In genomic region chr9:64225805-64226204, GRCm38 (mm10) we compare ENCODE assay signal across 32 mouse cellular contexts. TPM values are rescaled to one million over a fixed set of nuclear protein-coding genes. Genes with fewer than 3 reads are reported as not detected.
A peak's percentile ranks its signal among the peaks of the same experiment; 100 is the strongest.
DNase-seq lines count a peak whose midpoint lies in the region; ATAC-seq and TF ChIP-seq lines count a peak whose summit lies in the region.
"Had no signal": no experiment of that assay in that cellular context is flagged by ENCODE, and none has a peak within 500 bp of the region (broad histone marks: within the 10 kb centered on the region; RNA-seq: fewer than 3 reads in every experiment).

No protein-coding gene starts in this region.

- ATAC-seq in liver, embryonic 16.5 days (ENCODE audit: low read depth): peak; percentile 45; the same call in 1 of the 2 replicates
- ATAC-seq in stomach, postnatal 0 days (ENCODE audit: low FRiP score, low TSS enrichment): peak; percentile 90
- ATAC-seq in lung, postnatal 0 days: no peak
- no peak for ATAC-seq in forebrain, embryonic 13.5 days
- ATAC-seq: activated CD4-positive, CD25-positive, alpha-beta regulatory T cell, adult 4 months; forebrain, postnatal 0 days; hindbrain, postnatal 0 days; midbrain, embryonic 15.5 days had no signal

- H3K36me3 ChIP-seq in liver, embryonic 16.5 days (ENCODE audit: control insufficient read depth, insufficient read depth): no peaks in the 10 kb centered on the region
- no peaks in the 10 kb centered on the region; the same call in 1 of the 2 replicates for H3K36me3 ChIP-seq in stomach, postnatal 0 days (ENCODE audit: control insufficient read depth, insufficient read depth, low read length)
- H3K36me3 ChIP-seq in lung, postnatal 0 days (ENCODE audit: insufficient read depth, low read length): no peaks in the 10 kb centered on the region
- H3K36me3 ChIP-seq in forebrain, embryonic 13.5 days (ENCODE audit: poor library complexity, severe bottlenecking): no peaks in the 10 kb centered on the region
- H3K36me3 ChIP-seq: heart, embryonic 15.5 days; hindbrain, embryonic 12.5 days; limb, embryonic 15.5 days; midbrain, embryonic 15.5 days; neural tube, embryonic 12.5 days had no signal

- TF ChIP-seq CTCF in gastrocnemius, adult 2 months (IDR thresholded peaks at IDR 0.05): no peak
- peak; percentile 28; the same call in 1 of the 2 replicates for TF ChIP-seq CTCF in stomach, postnatal 0 days (IDR thresholded peaks at IDR 0.05; ENCODE audit: low read depth)
- TF ChIP-seq CTCF in lung, postnatal 0 days (IDR thresholded peaks at IDR 0.05): no peak

- H3K9me3 ChIP-seq in liver, embryonic 16.5 days (replicated peaks; ENCODE audit: control insufficient read depth, low read length): no peaks in the 10 kb centered on the region
- no peaks in the 10 kb centered on the region for H3K9me3 ChIP-seq in stomach, postnatal 0 days (ENCODE audit: control insufficient read depth, low read length)
- no peaks in the 10 kb centered on the region for H3K9me3 ChIP-seq in lung, postnatal 0 days (ENCODE audit: low read length)
- H3K9me3 ChIP-seq in forebrain, embryonic 13.5 days (replicated peaks): no peaks in the 10 kb centered on the region
- H3K9me3 ChIP-seq: heart, embryonic 10.5 days; heart, embryonic 15.5 days; hindbrain, embryonic 12.5 days; limb, embryonic 10.5 days; limb, embryonic 15.5 days; midbrain, embryonic 15.5 days; neural tube, embryonic 12.5 days had no signal

- no peak overlapping the region for H3K4me2 ChIP-seq in liver, embryonic 16.5 days (ENCODE audit: low read depth, low read length)
- H3K4me2 ChIP-seq in stomach, postnatal 0 days (replicated peaks; ENCODE audit: low read depth): no peak overlapping the region
- H3K4me2 ChIP-seq in lung, postnatal 0 days (replicated peaks; ENCODE audit: low read depth, low read length): no peak overlapping the region
- H3K4me2 ChIP-seq in forebrain, embryonic 13.5 days: no peak overlapping the region
- H3K4me2 ChIP-seq: heart, embryonic 15.5 days; hindbrain, embryonic 12.5 days; limb, embryonic 15.5 days; midbrain, embryonic 15.5 days; neural tube, embryonic 12.5 days had no signal

- no peak for DNase-seq in gastrocnemius, adult 2 months
- DNase-seq in gastrocnemius, postnatal 25 days: no peak
- DNase-seq in liver: no peak
- DNase-seq in large intestine, adult 2 months (ENCODE audit: low read depth, low spot score): peak; percentile 59
- DNase-seq in stomach, postnatal 0 days (ENCODE audit: low spot score): peak; percentile 59
- DNase-seq in lung, postnatal 0 days (ENCODE audit: low spot score): no peak
- DNase-seq: adrenal gland, adult 8-10 months; cerebellum, adult 2 months; cerebellum, postnatal 14 days; forebrain, postnatal 0 days; gastrocnemius, postnatal 14 days; heart, adult 11 months; kidney, adult 8-10 months; kidney, postnatal 25 days; lung, adult 2 months; lung, postnatal 14 days; right cerebral cortex, adult 18-20 months; thymus, postnatal 25 days had no signal

- intact Hi-C loops in gastrocnemius, adult 2 months (cut with DNase I): no loop called here

- H3K27ac ChIP-seq in gastrocnemius, adult 2 months: peak overlapping the region; percentile 60; the same call in 1 of the 2 replicates
- no peak overlapping the region for H3K27ac ChIP-seq in liver, embryonic 16.5 days (ENCODE audit: low read length)
- peak overlapping the region; percentile 53; the same call in 1 of the 2 replicates for H3K27ac ChIP-seq in stomach, postnatal 0 days (replicated peaks)
- H3K27ac ChIP-seq in lung, postnatal 0 days (ENCODE audit: low read length): no peak overlapping the region
- H3K27ac ChIP-seq in forebrain, embryonic 13.5 days: no peak overlapping the region
- H3K27ac ChIP-seq: hindbrain, embryonic 12.5 days; hindbrain, postnatal 0 days; limb, embryonic 10.5 days; limb, embryonic 15.5 days; midbrain, embryonic 15.5 days; neural tube, embryonic 12.5 days had no signal

- H3K27me3 ChIP-seq in liver, embryonic 16.5 days (ENCODE audit: control insufficient read depth, insufficient read depth, low read depth, low read length): no peaks in the 10 kb centered on the region
- H3K27me3 ChIP-seq in stomach, postnatal 0 days (ENCODE audit: control insufficient read depth, insufficient read depth, low read length): no peaks in the 10 kb centered on the region
- no peaks in the 10 kb centered on the region for H3K27me3 ChIP-seq in lung, postnatal 0 days (replicated peaks; ENCODE audit: insufficient read depth, low read length)
- H3K27me3 ChIP-seq in forebrain, embryonic 13.5 days: no peaks in the 10 kb centered on the region
- H3K27me3 ChIP-seq: CH12.LX; heart, embryonic 15.5 days; hindbrain, embryonic 12.5 days; limb, embryonic 15.5 days; midbrain, embryonic 15.5 days; neural tube, embryonic 12.5 days had no signal

- no peak overlapping the region for H3K9ac ChIP-seq in liver, embryonic 16.5 days (ENCODE audit: low read depth, low read length)
- H3K9ac ChIP-seq in stomach, postnatal 0 days (ENCODE audit: low read length): no peak overlapping the region
- H3K9ac ChIP-seq in lung, postnatal 0 days (replicated peaks; ENCODE audit: low read depth): no peak overlapping the region
- no peak overlapping the region for H3K9ac ChIP-seq in forebrain, embryonic 13.5 days
- H3K9ac ChIP-seq: forebrain, postnatal 0 days; heart, embryonic 15.5 days; hindbrain, embryonic 12.5 days; limb, embryonic 15.5 days; midbrain, embryonic 15.5 days; neural tube, embryonic 12.5 days had no signal

- no peak for TF ChIP-seq EP300 in stomach, postnatal 0 days (optimal IDR thresholded peaks at IDR 0.05)
- no peak for TF ChIP-seq EP300 in lung, postnatal 0 days (IDR thresholded peaks at IDR 0.05)

- no peaks in the 10 kb centered on the region for H3K4me1 ChIP-seq in liver, embryonic 16.5 days (ENCODE audit: control insufficient read depth, low read depth, low read length)
- H3K4me1 ChIP-seq in stomach, postnatal 0 days (replicated peaks; ENCODE audit: control insufficient read depth, insufficient read depth): no peaks in the 10 kb centered on the region
- no peaks in the 10 kb centered on the region; the same call in 1 of the 2 replicates for H3K4me1 ChIP-seq in lung, postnatal 0 days (ENCODE audit: insufficient read depth, low read depth, low read length)
- H3K4me1 ChIP-seq in forebrain, embryonic 13.5 days: peaks cover 9% of the 10 kb centered on the region; the same call in 1 of the 2 replicates
- H3K4me1 ChIP-seq: midbrain, embryonic 15.5 days had no signal

- no peak overlapping the region for H3K4me3 ChIP-seq in gastrocnemius, adult 2 months
- no peak overlapping the region for H3K4me3 ChIP-seq in liver, embryonic 16.5 days (ENCODE audit: low read depth, low read length)
- H3K4me3 ChIP-seq in stomach, postnatal 0 days (ENCODE audit: low read depth, low read length): no peak overlapping the region
- no peak overlapping the region for H3K4me3 ChIP-seq in lung, postnatal 0 days (ENCODE audit: low read depth, low read length)
- no peak overlapping the region for H3K4me3 ChIP-seq in forebrain, embryonic 13.5 days
- H3K4me3 ChIP-seq: erythroblast, embryonic 14.5 days; heart, embryonic 10.5 days; heart, embryonic 15.5 days; hindbrain, embryonic 12.5 days; limb, embryonic 10.5 days; limb, embryonic 15.5 days; midbrain, embryonic 15.5 days; neural tube, embryonic 12.5 days had no signal

RNA-seq across cellular contexts. Expression of gene Uchl4, which starts 9.2 kb away (rescaled TPM):
- total RNA-seq in gastrocnemius, adult 2 months (2021): 1 to 10 TPM; 1.3 to 1.9 TPM
- 1 to 10 TPM; 1.4 to 1.8 TPM for total RNA-seq in gastrocnemius, postnatal 25 days (2021)
- polyA plus RNA-seq in liver, embryonic 16.5 days (2015; fragmentation: Nextera tagmentation; extraction: Ambion mirVana): 0.80 and 0.96 TPM in 2 replicates
- polyA plus RNA-seq in large intestine, adult 2 months (2012; rRNA removed): 0.12 and 0.31 TPM in 2 replicates
- polyA plus RNA-seq in stomach, postnatal 0 days (2015; fragmentation: Nextera tagmentation; extraction: Ambion mirVana): 2.0 and 2.2 TPM in 2 replicates
- polyA plus RNA-seq in lung, postnatal 0 days (2015; fragmentation: Nextera tagmentation; extraction: Ambion mirVana): 1.0 and 1.1 TPM in 2 replicates
- 2.4 and 2.8 TPM in 2 replicates for polyA plus RNA-seq in forebrain, embryonic 13.5 days (2015; fragmentation: Nextera tagmentation; extraction: Ambion mirVana)
- total RNA-seq: forebrain, postnatal 0 days; hindbrain, postnatal 0 days had no signal
- polyA plus RNA-seq: erythroblast, embryonic 14.5 days; lung, adult 2 months; spleen, adult 2 months had no signal

RNA-seq across cellular contexts. Expression of gene Map2k1, which starts 27.6 kb away (rescaled TPM):
- 10 to 100 TPM; 52.8 to 55.7 TPM for total RNA-seq in gastrocnemius, adult 2 months (2021)
- 10 to 100 TPM; 47.2 to 47.4 TPM for total RNA-seq in gastrocnemius, postnatal 25 days (2021)
- polyA plus RNA-seq in liver, embryonic 16.5 days (2015; fragmentation: Nextera tagmentation; extraction: Ambion mirVana): 26.5 and 29.1 TPM in 2 replicates
- polyA plus RNA-seq in large intestine, adult 2 months (2012; rRNA removed): 57.1 and 74.8 TPM in 2 replicates
- polyA plus RNA-seq in stomach, postnatal 0 days (2015; fragmentation: Nextera tagmentation; extraction: Ambion mirVana): 84.1 and 85.0 TPM in 2 replicates
- polyA plus RNA-seq in lung, postnatal 0 days (2015; fragmentation: Nextera tagmentation; extraction: Ambion mirVana): 67.1 and 77.6 TPM in 2 replicates
- 40.3 and 42.6 TPM in 2 replicates for polyA plus RNA-seq in forebrain, embryonic 13.5 days (2015; fragmentation: Nextera tagmentation; extraction: Ambion mirVana)

RNA-seq across cellular contexts. Expression of gene Snapc5, which starts 46.7 kb away (rescaled TPM):
- total RNA-seq in gastrocnemius, adult 2 months (2021): 10 to 100 TPM; 19.3 to 24.4 TPM
- 10 to 100 TPM; 17.9 to 18.5 TPM for total RNA-seq in gastrocnemius, postnatal 25 days (2021)
- polyA plus RNA-seq in liver, embryonic 16.5 days (2015; fragmentation: Nextera tagmentation; extraction: Ambion mirVana): 10.1 and 11.6 TPM in 2 replicates
- polyA plus RNA-seq in large intestine, adult 2 months (2012; rRNA removed): 18.0 and 22.7 TPM in 2 replicates
- polyA plus RNA-seq in stomach, postnatal 0 days (2015; fragmentation: Nextera tagmentation; extraction: Ambion mirVana): 31.8 and 34.4 TPM in 2 replicates
- 35.5 and 47.4 TPM in 2 replicates for polyA plus RNA-seq in lung, postnatal 0 days (2015; fragmentation: Nextera tagmentation; extraction: Ambion mirVana)
- 42.2 and 45.9 TPM in 2 replicates for polyA plus RNA-seq in forebrain, embryonic 13.5 days (2015; fragmentation: Nextera tagmentation; extraction: Ambion mirVana)

RNA-seq across cellular contexts. Expression of gene Rpl4, which starts 52.6 kb away (rescaled TPM):
- total RNA-seq in gastrocnemius, adult 2 months (2021): 100 to 1,000 TPM; 601 to 627 TPM
- total RNA-seq in gastrocnemius, postnatal 25 days (2021): 100 to 1,000 TPM; 458 to 485 TPM
- 592 and 651 TPM in 2 replicates for polyA plus RNA-seq in liver, embryonic 16.5 days (2015; fragmentation: Nextera tagmentation; extraction: Ambion mirVana)
- polyA plus RNA-seq in large intestine, adult 2 months (2012; rRNA removed): 479 and 572 TPM in 2 replicates
- 902 and 907 TPM in 2 replicates for polyA plus RNA-seq in stomach, postnatal 0 days (2015; fragmentation: Nextera tagmentation; extraction: Ambion mirVana)
- 679 and 693 TPM in 2 replicates for polyA plus RNA-seq in lung, postnatal 0 days (2015; fragmentation: Nextera tagmentation; extraction: Ambion mirVana)
- 801 and 817 TPM in 2 replicates for polyA plus RNA-seq in forebrain, embryonic 13.5 days (2015; fragmentation: Nextera tagmentation; extraction: Ambion mirVana)

RNA-seq across cellular contexts. Expression of gene Zwilch, which starts 52.9 kb away (rescaled TPM):
- total RNA-seq in gastrocnemius, adult 2 months (2021): under 1 TPM; 0.41 to 0.42 TPM
- under 1 TPM; 0.38 to 0.88 TPM for total RNA-seq in gastrocnemius, postnatal 25 days (2021)
- polyA plus RNA-seq in liver, embryonic 16.5 days (2015; fragmentation: Nextera tagmentation; extraction: Ambion mirVana): 13.3 and 13.5 TPM in 2 replicates
- polyA plus RNA-seq in large intestine, adult 2 months (2012; rRNA removed): 3.2 and 7.8 TPM in 2 replicates
- 3.2 and 4.1 TPM in 2 replicates for polyA plus RNA-seq in stomach, postnatal 0 days (2015; fragmentation: Nextera tagmentation; extraction: Ambion mirVana)
- polyA plus RNA-seq in lung, postnatal 0 days (2015; fragmentation: Nextera tagmentation; extraction: Ambion mirVana): 1.5 and 1.7 TPM in 2 replicates
- polyA plus RNA-seq in forebrain, embryonic 13.5 days (2015; fragmentation: Nextera tagmentation; extraction: Ambion mirVana): 16.7 and 20.6 TPM in 2 replicates

Comparison
In these comparisons a context has a peak if more than half of its experiments do, and no peak if none do; other contexts are left out.
1. DNase-seq: peak in large intestine, adult 2 months (single experiment) and stomach, postnatal 0 days (single experiment); none in gastrocnemius, adult 2 months (single experiment), gastrocnemius, postnatal 25 days (single experiment), liver (single experiment) and lung, postnatal 0 days (single experiment).
2. H3K27ac ChIP-seq: peak in gastrocnemius, adult 2 months (single experiment) and stomach, postnatal 0 days (single experiment); none in liver, embryonic 16.5 days (single experiment), lung, postnatal 0 days (single experiment) and forebrain, embryonic 13.5 days (single experiment).
3. ATAC-seq: peak in liver, embryonic 16.5 days (single experiment) and stomach, postnatal 0 days (single experiment); none in lung, postnatal 0 days (single experiment) and forebrain, embryonic 13.5 days (single experiment).